Mouse (Mus musculus): ENCODE results near the gene Nans.

DNA sequence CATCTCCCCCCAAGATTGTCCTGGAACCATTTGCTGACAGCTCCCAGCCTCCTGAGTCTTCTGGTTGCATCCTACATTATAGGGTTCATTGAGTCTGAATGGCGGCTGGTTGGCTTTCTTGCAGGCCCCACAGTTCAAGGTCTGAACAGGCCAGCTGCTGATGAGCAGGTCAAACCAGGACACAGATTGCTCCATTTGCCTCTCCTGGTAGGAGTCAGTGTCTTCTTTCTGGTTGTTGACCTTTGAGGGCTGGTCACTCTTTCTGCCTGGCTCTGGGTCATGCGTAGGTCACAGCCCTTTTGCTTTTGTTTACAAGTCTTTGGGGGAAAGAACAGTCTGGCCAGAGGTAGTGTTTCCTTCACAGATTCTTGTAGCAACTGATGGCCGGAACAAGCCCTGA, 9.5 kb downstream of the Nans start:
- TF ChIP-seq CTCF (IDR thresholded peaks at IDR 0.05; ENCODE audit: low read depth) (no peak), EP300 (IDR thresholded peaks at IDR 0.05; ENCODE audit: low read depth) (no peak)
